Mouse (Mus musculus) CH12.LX (cell line): Measurements from ENCODE around the gene Sema6c. TPM values are rescaled to one million over a fixed set of nuclear protein-coding genes. Genes with fewer than 3 reads are reported as not detected.

Experiments
- DNase-seq: peaks from one replicate; pipeline ENCODE4 v3.0.0-alpha.2; 2013; ENCODE audit errors: extremely low read depth
- H3K27ac ChIP-seq: 2 replicates; pipeline ENCODE4 v1.5.1; 2012; ENCODE audit warnings: low read depth, mild to moderate bottlenecking, control low read depth, moderate library complexity; ENCODE audit not compliant: insufficient read depth
- H3K27me3 ChIP-seq: replicated peaks from 2 replicates; pipeline ENCODE3; 2012; ENCODE audit warnings: inconsistent platforms
- H3K36me3 ChIP-seq, 2 experiments: replicated peaks in 1 of 2; 2 replicates each; pipeline versions ENCODE3 to v1.6.1; 2012; ENCODE audit warnings: inconsistent platforms in 1 of 2, low read length in 1 of 2, mild to moderate bottlenecking in 1 of 2, mixed read lengths in 1 of 2, moderate library complexity in 1 of 2; ENCODE audit not compliant: control insufficient read depth in 1 of 2, insufficient read depth in 1 of 2
- H3K4me1 ChIP-seq, 2 experiments: 2 replicates each; pipeline ENCODE4 v1.6.1; 2012; ENCODE audit warnings: inconsistent platforms in 1 of 2, moderate library complexity in 1 of 2; ENCODE audit not compliant: insufficient read depth in 2 of 2, control insufficient read depth in 1 of 2
- H3K4me2 ChIP-seq: 2 replicates; pipeline ENCODE4 v1.6.1; 2012; ENCODE audit warnings: low read depth, mild to moderate bottlenecking, control low read depth; ENCODE audit not compliant: poor library complexity, insufficient read depth, severe bottlenecking
- H3K4me3 ChIP-seq, 3 experiments: fragments of 150-350 bp in 1 of 3; sonication (generic) in 1 of 3; replicated peaks in 1 of 3; 2 replicates each; pipeline versions ENCODE3 to v1.5.1; 2011 to 2012; ENCODE audit warnings: low read depth in 2 of 3, low read length in 2 of 3, mild to moderate bottlenecking in 2 of 3, moderate library complexity in 2 of 3, control low read depth in 1 of 3, improper control_type of control experiment in 1 of 3, inconsistent platforms in 1 of 3, mixed read lengths in 1 of 3; ENCODE audit not compliant: poor library complexity in 1 of 3
- H3K79me2 ChIP-seq: replicated peaks from 2 replicates; pipeline ENCODE4 v1.6.1; 2012; ENCODE audit warnings: mild to moderate bottlenecking, moderate library complexity; ENCODE audit not compliant: control insufficient read depth, poor library complexity, insufficient read depth, severe bottlenecking; ENCODE audit errors: extremely low read depth
- H3K9ac ChIP-seq: 2 replicates; pipeline ENCODE4 v1.6.1; 2012; ENCODE audit warnings: low read depth, mild to moderate bottlenecking, control low read depth, moderate library complexity; ENCODE audit not compliant: insufficient read depth
- H3K9me3 ChIP-seq: replicated peaks from 2 replicates; pipeline ENCODE3; 2012; ENCODE audit warnings: low read length, inconsistent platforms, mixed read lengths
- EP300 ChIP-seq: IDR thresholded peaks from 2 replicates; pipeline ENCODE4 v1.6.1; 2011; ENCODE audit warnings: low read length, improper control_type of control experiment
- ETS1 ChIP-seq: conservative IDR thresholded peaks from 2 replicates; pipeline ENCODE4 v1.6.1; 2012; ENCODE audit warnings: low read depth, mild to moderate bottlenecking, inconsistent platforms, low read length, improper control_type of control experiment, moderate library complexity
- KAT2A ChIP-seq: IDR thresholded peaks from 2 replicates; pipeline ENCODE4 v1.6.1; 2012; ENCODE audit warnings: low read length, improper control_type of control experiment, inconsistent platforms; ENCODE audit not compliant: insufficient replicate concordance
- MAX ChIP-seq: IDR thresholded peaks from 2 replicates; pipeline ENCODE4 v1.6.1; 2011; ENCODE audit warnings: low read length, improper control_type of control experiment
- MAZ ChIP-seq: IDR thresholded peaks from 2 replicates; pipeline ENCODE4 v1.6.1; 2012; ENCODE audit warnings: low read depth, mild to moderate bottlenecking, inconsistent platforms, low read length, improper control_type of control experiment, moderate library complexity
- MEF2A ChIP-seq: IDR thresholded peaks from 2 replicates; pipeline ENCODE4 v1.6.1; 2014; ENCODE audit warnings: low read depth, mild to moderate bottlenecking, inconsistent platforms, low read length, improper control_type of control experiment, borderline replicate concordance
- MXI1 ChIP-seq: IDR thresholded peaks from 2 replicates; pipeline ENCODE4 v1.6.1; 2011; ENCODE audit warnings: mild to moderate bottlenecking, low read depth, low read length, improper control_type of control experiment
- MYC ChIP-seq: IDR thresholded peaks from 2 replicates; pipeline ENCODE4 v1.6.1; 2011; ENCODE audit warnings: low read depth, mild to moderate bottlenecking, improper control_type of control experiment, low read length
- NELFE ChIP-seq: IDR thresholded peaks from 2 replicates; pipeline ENCODE4 v1.6.1; 2011; ENCODE audit warnings: low read depth, low read length, improper control_type of control experiment
- PAX5 ChIP-seq: IDR thresholded peaks from 2 replicates; pipeline ENCODE4 v1.6.1; 2012; ENCODE audit warnings: low read length, inconsistent platforms, mixed read lengths
- POLR2A ChIP-seq: IDR thresholded peaks from 2 replicates; pipeline ENCODE4 v1.6.1; 2011; ENCODE audit warnings: low read depth, mild to moderate bottlenecking, improper control_type of control experiment, low read length
- SMC3 ChIP-seq: IDR thresholded peaks from 2 replicates; pipeline ENCODE4 v1.6.1; 2011; ENCODE audit warnings: low read depth, low read length, improper control_type of control experiment
- TBP ChIP-seq: conservative IDR thresholded peaks from 2 replicates; pipeline ENCODE4 v1.6.1; 2011; ENCODE audit warnings: low read depth, low read length, improper control_type of control experiment
- USF1 ChIP-seq: IDR thresholded peaks from 2 replicates; pipeline ENCODE4 v1.6.1; 2014; ENCODE audit warnings: low read depth, mild to moderate bottlenecking, inconsistent platforms, low read length, improper control_type of control experiment
- ZC3H11A ChIP-seq: IDR thresholded peaks from 2 replicates; pipeline ENCODE4 v1.6.1; 2012; ENCODE audit warnings: low read depth, mild to moderate bottlenecking, inconsistent platforms, low read length, improper control_type of control experiment
- ZKSCAN1 ChIP-seq: IDR thresholded peaks from 2 replicates; pipeline ENCODE4 v1.6.1; 2012; ENCODE audit warnings: low read depth, inconsistent platforms, low read length, improper control_type of control experiment, borderline replicate concordance
- ZNF384 ChIP-seq: IDR thresholded peaks from 2 replicates; pipeline ENCODE4 v1.6.1; 2012; ENCODE audit warnings: low read depth, low read length, improper control_type of control experiment, inconsistent platforms
- dilution Hi-C: fragments of 300-500 bp; cut with MboI; formaldehyde crosslinking; loops from 2 replicates; pipeline ENCODE4 v1.14.3; 2020; ENCODE audit warnings: low sequenced_read_pairs; ENCODE audit not compliant: extremely low pct_unique_long_range_greater_than_20kb, extremely low pct_ligation_motif_present
- in situ Hi-C: fragments of 300-500 bp; cut with MboI; formaldehyde crosslinking; loops from 3 replicates; pipeline ENCODE4 v1.14.3; 2019; ENCODE audit warnings: low sequenced_read_pairs, low pct_ligation_motif_present, low pct_unique_long_range_greater_than_20kb, mixed read lengths
- polyA plus RNA-seq: library from polyadenylated mRNA; unstranded; fragments of >175 nt; gene quantifications from 2 replicates; pipeline ENCODE4 v1.2.1, GENCODE M21; 2012; ENCODE audit warnings: low read depth; ENCODE audit not compliant: insufficient read length
- total RNA-seq, 2 experiments: library from RNA; depleted of rRNA; stranded (reverse); fragments of 300-350 nt in 1 of 2; fragments of >200 nt in 1 of 2; gene quantifications; 2 replicates each; pipeline ENCODE4 v1.2.3; 2012 to 2014

Sema6c gene
- total and polyA plus RNA-seq, 3 experiments, result 0.30 to 0.53 TPM; not detected in 1

DNA sequence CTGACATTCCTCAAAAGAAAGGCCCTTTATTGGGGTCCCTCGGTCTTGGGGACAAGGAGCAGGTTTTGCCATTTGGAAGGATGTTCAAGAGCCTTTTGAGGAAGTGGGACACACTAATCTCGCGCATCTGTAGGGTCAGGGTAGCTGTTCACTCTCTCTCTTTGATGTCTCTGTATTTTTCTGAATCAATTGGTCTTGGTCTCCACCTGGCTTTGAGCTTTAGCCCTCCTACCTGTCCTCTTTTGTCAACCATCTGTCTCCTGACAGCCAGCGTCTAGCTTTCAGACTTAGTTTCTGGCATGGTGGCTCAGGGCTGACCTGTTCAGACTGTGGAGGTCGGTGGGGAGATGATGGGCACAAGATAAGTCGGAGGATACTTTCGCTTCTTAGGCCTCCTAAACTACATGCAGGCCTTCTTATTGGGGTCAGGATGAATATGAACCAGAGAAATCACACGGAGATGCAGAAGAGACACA lies 708 bp upstream of the Sema6c start:
- Histone ChIP-seq H3K79me2 (no peaks in the 10 kb centered on the region), H3K4me3 (peak overlapping the region; percentile 56 to 61 (median 60))
- TF ChIP-seq MYC (no peak), PAX5 (no peak), MXI1 (no peak; the same call in 1 of the 2 replicates), USF1 (no peak), SMC3 (no peak), ZNF384 (no peak), ZKSCAN1 (no peak), ETS1 (no peak), MAX (no peak), EP300 (no peak), ZC3H11A (no peak), MAZ (no peak), POLR2A (no peak), KAT2A (no peak), MEF2A (no peak), TBP (no peak), NELFE (no peak)
- TF ChIP-seq, all 38 proteins: peak for 0
- Histone ChIP-seq H3K4me2 (peak overlapping the region; percentile 96), H3K9me3 (no peaks in the 10 kb centered on the region), H3K9ac (peak overlapping the region; percentile 41), H3K36me3 (no peaks in the 10 kb centered on the region), H3K27ac (no peak overlapping the region), H3K27me3 (peaks cover 49% of the 10 kb centered on the region), H3K4me1 (peaks cover 6 to 21% of the 10 kb centered on the region in 2 experiments; a peak in 3 of 4 replicates)
- in situ Hi-C loops, result no loop called here
- DNase-seq, result no peak
- dilution Hi-C loops, result no loop called here

- peak overlapping the region; percentile 89 for H3K4me2 ChIP-seq
- H3K27ac ChIP-seq, result no peak overlapping the region
- TF ChIP-seq POLR2A, result no peak
- TF ChIP-seq ZKSCAN1, result no peak
- in situ Hi-C loops, result no loop called here
- H3K27me3 ChIP-seq, result peaks cover 59% of the 10 kb centered on the region
- H3K79me2 ChIP-seq, result no peaks in the 10 kb centered on the region
- H3K4me3 ChIP-seq, result no peak overlapping the region
- H3K9me3 ChIP-seq, result no peaks in the 10 kb centered on the region
- H3K36me3 ChIP-seq, result no peaks in the 10 kb centered on the region
- H3K4me1 ChIP-seq, result peaks cover 6 to 21% of the 10 kb centered on the region in 2 experiments; a peak in 3 of 4 replicates
- no peak for DNase-seq
- no peak overlapping the region for H3K9ac ChIP-seq
- dilution Hi-C loops, result no loop called here
Observed at GRCm38 (mm10) chr3:95161041-95161551, 839 bp downstream of the Sema6c start.
